Mouse (Mus musculus): ENCODE results near the gene Auh.

Auh gene

GRCm38 (mm10) chr13:52836231-52836630 is 93.2 kb downstream of the Auh start:
- DNase-seq (ENCODE audit: low read depth, low spot score), result no peak

- DNase-seq (ENCODE audit: low read depth, low spot score), result no peak
Observed at GRCm38 (mm10) chr13:52834591-52834990, 94.9 kb downstream of the Auh start.

DNA sequence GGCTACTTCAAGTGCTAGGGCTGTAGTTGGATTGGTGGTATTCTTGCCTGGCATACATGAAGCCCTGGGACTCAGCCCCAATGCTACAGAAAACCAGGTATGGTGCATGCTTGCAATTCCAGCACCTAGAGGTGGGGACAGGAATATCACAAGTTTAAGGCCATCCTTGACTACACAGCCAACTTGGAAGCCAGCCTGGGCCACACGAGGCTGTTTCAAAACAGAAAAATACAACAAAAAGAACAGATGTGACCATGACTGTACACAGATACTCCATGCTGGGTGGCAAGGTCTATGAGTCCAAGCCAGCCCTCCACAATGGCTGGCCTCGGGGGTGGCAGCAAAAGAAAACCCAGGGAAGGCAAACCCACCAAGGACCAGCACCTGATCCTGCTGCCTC is 95.7 kb downstream of the Auh start:
- DNase-seq (ENCODE audit: low read depth, low spot score), result no peak

DNA sequence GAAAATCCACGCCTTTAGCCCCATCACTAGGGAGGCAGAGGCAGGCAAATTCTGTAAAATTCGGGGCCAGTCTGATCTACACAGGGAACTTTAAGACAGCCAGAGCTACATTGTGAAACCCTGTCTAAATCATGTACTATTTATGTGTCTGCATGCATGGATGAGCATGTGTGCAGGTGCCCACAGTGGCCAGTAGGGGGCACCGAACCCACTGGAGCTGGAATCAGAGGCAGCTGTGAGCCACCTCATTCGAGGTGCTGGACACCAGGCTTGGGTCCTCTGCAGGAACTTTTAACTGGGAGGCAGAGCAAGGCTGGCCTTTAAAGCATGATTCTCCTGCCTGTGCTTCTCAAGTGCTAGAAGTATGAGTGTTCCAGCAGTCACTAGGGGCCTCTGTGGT is 96.3 kb downstream of the Auh start:
- no peak for DNase-seq (ENCODE audit: low read depth, low spot score)

DNA sequence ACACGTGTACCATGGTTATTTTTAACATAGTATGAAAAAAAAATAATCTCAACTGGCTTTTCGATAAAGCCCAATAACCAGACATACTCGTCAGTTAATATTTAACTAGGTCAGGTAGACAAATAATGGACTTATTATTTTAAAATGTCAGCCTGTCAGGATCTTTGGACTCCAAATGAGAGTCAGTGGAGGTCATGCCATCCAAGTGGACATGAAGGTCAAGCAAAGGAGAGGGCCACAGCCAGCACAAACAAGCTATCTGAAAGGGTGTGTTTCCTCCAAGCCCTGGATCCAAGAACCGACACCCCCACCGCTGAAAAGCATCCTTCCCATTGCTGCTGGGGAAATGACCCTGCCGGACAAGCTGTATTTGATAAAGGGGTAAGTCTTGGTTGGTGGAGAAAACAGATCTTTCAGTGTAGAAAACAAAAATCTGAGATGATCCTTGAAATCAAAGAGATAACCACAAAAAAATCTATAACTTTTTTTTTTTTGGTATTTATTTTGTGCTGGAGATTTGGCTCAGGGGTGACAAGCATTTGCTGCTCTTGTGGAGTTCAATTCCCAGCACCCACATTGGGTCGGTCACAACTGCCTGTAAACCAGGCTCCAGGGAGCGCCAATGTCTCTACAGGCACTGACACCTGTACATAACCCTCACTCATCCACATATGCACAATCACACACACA is 96.9 kb downstream of the Auh start:
- DNase-seq (ENCODE audit: low read depth, low spot score), result no peak

GRCm38 (mm10) chr13:52831037-52831757 is 98.3 kb downstream of the Auh start:
- DNase-seq (ENCODE audit: low read depth, low spot score), result no peak

DNA sequence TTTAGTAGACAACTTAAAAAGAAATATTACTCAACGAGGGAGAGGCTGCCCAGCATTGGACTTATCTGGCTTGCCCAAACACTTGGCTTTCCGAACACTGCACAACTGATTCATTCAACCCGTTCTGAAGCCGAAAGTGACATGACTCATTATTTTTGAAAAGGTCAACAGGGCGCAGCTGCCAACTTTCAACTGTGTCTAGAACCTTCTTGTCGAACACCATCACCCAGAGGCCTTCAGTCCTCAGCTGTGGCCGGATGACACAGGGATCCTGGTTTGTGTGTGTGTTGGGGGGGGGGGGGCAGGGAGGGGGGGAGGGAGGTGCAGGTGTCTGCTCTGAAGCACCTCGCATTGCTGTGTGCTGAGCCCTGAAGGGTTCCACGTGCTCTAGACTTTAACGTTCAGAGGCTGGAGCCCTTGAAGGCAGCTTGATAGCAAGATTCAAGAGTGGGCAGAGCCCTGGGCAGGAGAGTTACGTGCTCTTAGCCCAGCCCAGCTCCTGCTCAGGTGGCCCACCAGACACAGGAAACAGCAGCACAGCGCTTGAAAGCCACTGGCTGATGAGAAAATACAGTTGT is 100.4 kb downstream of the Auh start:
- no peak for DNase-seq (ENCODE audit: low read depth, low spot score)

DNA sequence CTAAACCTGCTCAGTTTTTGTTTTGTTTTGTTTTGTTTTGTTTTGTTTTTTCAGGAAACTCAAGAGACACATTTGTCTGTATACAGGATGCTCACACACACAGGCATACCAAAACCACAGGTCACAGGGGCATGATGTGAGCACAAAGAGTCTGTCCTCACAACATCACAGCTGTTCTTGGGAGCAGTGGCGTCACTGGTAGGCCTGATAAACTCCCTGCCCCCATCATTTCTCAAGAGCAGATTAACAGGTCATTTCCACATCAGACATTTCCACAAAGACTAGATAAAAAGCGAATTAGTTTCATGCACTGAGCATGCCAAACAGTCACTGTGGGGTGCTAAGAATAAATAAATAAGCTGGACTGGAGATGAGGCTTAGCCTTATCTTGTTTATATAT is 101.3 kb downstream of the Auh start:
- no peak for DNase-seq (ENCODE audit: low read depth, low spot score)

GRCm38 (mm10) chr13:52826666-52827065 is 102.8 kb downstream of the Auh start:
- DNase-seq (ENCODE audit: low read depth, low spot score), result no peak

GRCm38 (mm10) chr13:52824754-52825153 is 104.7 kb downstream of the Auh start:
- no peak for DNase-seq (ENCODE audit: low read depth, low spot score)

GRCm38 (mm10) chr13:52822165-52823149 is 107.0 kb downstream of the Auh start:
- no peak for DNase-seq (ENCODE audit: low read depth, low spot score)

- DNase-seq (ENCODE audit: low read depth, low spot score), result no peak
Observed at GRCm38 (mm10) chr13:52821571-52821970, 107.9 kb downstream of the Auh start.

DNA sequence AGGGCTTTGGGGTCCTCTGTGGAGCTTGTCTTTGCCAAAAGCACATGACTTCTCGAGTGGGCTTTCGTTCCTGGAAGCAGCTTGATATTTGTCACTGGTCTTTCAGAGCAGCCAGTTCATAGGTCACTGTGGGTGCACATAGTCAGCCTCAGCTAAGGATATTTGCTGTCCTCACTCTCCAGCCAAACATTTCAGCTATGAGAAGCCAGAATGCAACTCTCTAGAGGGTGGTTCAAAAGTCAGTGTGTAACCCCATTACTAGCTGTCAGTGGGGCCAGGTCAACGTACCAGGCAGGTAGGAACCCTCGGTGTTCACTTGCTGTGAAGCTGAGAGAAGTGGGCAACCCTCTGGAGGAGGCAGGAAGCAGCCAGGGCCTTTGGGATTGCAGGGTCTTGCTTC is 109.6 kb downstream of the Auh start:
- DNase-seq (ENCODE audit: low read depth, low spot score), result no peak

DNA sequence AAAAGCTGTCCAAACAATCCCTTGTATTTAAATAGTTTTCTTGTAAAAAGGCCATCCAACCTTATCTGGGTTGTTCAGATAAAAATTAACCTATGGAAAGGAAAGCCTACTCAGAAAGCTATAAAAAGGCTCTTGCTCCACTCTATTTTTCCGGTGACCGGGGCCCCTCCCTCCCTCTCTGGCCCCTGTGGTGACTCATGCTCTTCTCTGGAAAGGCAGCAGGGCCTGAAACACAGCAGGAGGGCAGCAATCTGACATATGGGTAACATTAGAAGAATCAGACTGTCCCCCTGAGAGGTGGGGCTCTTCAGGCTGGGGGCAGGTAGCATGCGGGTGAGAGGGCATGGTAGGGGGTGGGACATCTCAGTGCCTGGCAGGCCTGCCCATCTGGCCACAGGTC is 110.7 kb downstream of the Auh start:
- DNase-seq (ENCODE audit: low read depth, low spot score), result no peak

- DNase-seq (ENCODE audit: low read depth, low spot score), result no peak
Observed at GRCm38 (mm10) chr13:52817991-52818491, 111.4 kb downstream of the Auh start.

DNA sequence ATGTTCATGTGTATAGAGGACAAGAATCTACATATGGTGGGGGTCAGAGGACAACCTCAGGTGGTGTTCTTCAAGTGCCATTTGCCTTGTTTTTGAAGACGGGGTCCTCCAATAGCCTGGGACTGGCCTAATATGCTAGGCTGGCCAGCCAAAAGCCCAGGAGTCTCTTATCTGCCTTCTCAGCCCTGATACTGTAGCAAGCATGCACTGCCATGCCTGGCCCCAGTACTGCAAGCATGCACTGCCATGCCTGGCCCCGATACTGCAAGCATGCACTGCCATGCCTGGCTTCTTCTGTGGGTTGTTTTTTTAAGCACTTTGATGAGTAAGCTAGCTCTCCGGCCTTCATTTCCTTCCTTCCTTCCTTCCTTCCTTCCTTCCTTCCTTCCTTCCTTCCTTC is 115.7 kb downstream of the Auh start:
- DNase-seq (ENCODE audit: low read depth, low spot score), result no peak

DNA sequence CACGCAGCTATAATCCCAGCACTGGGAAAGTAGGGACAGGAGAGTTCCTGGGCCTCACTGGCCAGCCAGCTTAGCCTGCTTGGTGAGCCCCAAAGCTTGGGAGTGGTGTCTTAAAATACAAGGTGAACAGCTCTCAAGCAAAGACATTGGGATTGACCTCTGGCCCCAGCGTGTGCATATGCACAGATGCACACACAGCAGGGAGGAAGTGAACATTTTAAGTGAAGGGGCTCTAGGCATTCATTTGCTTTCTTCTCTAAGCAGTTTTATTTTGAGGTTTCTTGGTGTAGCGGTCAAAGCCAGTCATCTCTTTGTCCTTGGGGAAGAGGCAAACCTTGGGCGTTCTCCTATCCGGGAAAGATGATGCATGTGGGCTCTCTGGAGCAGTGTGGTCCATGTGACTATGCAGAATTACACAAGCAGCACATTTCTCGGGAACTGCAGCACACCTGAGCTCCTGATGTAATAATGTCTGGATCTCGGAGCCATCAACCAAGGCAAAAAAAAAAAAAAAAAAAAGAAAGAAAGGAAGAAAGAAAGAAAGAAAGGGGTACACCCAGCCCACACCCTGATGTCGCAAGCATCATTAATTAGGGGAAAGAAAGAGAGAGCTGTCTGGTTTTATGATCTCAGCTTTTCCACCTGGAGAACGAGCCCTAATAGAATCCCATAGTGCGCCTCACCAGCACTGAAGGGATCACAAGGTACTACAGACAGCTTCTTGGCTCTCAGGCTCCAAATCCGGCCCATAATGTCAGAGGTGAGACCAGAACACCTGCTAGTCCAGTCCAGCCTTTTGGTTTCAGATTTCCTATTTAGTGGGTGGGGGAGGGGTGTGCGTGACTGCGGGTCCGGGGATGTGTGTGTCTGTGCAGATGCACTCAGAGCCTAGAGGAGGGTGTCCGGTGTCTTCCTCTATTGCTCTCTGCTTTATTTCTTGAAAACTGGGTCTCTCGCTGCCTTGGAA is 116.6 kb downstream of the Auh start:
- DNase-seq (ENCODE audit: low read depth, low spot score), result no peak

DNA sequence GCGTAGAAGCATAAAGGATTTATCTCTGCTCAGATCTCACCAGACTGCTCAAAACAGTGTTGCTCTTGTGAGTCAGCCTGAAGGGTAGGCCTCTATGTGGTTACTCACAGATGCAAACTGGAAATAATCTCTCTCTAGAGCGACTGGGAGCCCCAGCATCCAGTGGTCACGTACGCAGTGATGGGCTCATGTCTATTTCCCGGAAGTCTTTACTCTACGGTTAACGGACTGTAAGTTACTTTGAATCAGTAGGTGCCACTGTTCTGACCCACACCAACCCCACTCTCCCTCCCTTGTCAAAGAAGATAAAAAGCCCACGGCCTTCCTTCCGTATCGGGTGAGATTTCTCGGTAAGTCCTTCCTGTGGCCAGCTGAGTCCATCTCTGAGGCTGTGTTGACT is 121.8 kb downstream of the Auh start:
- no peak for DNase-seq (ENCODE audit: low read depth, low spot score)

GRCm38 (mm10) chr13:52806029-52806428 is 123.5 kb downstream of the Auh start:
- no peak for DNase-seq (ENCODE audit: low read depth, low spot score)

- no peak for DNase-seq (ENCODE audit: low read depth, low spot score)
Observed at GRCm38 (mm10) chr13:52805581-52805980, 123.9 kb downstream of the Auh start.
